Mouse (Mus musculus): ENCODE results near the gene Asap2.

The Asap2 gene

GRCm38 (mm10) chr12:21217776-21218444 lies 227.7 kb downstream of the Asap2 start:
- no peak for DNase-seq

GRCm38 (mm10) chr12:21220596-21220995 lies 230.3 kb downstream of the Asap2 start:
- no peak for DNase-seq

GRCm38 (mm10) chr12:21223923-21224322 lies 233.7 kb downstream of the Asap2 start:
- no peak for DNase-seq

- DNase-seq = no peak
Observed at GRCm38 (mm10) chr12:21225358-21225757, 235.1 kb downstream of the Asap2 start.

- DNase-seq = no peak
Observed at GRCm38 (mm10) chr12:21226316-21226715, 236.1 kb downstream of the Asap2 start.

- DNase-seq = peak; percentile 69
Observed at GRCm38 (mm10) chr12:21227076-21227980, 237.1 kb downstream of the Asap2 start.

- DNase-seq = no peak
Observed at GRCm38 (mm10) chr12:21228650-21229049, 238.4 kb downstream of the Asap2 start.

GRCm38 (mm10) chr12:21229076-21229918 lies 239.0 kb downstream of the Asap2 start:
- DNase-seq = peak; percentile 67

- no peak for DNase-seq
Observed at GRCm38 (mm10) chr12:21233727-21234126, 243.5 kb downstream of the Asap2 start.

- DNase-seq = no peak
Observed at GRCm38 (mm10) chr12:21234560-21234959, 244.3 kb downstream of the Asap2 start.

GRCm38 (mm10) chr12:21241965-21242364 lies 251.7 kb downstream of the Asap2 start:
- no peak for DNase-seq

GRCm38 (mm10) chr12:21244375-21244960 lies 254.2 kb downstream of the Asap2 start:
- no peak for DNase-seq

- no peak for DNase-seq
Observed at GRCm38 (mm10) chr12:21247711-21248392, 257.6 kb downstream of the Asap2 start.

- DNase-seq = peak; percentile 33
Observed at GRCm38 (mm10) chr12:21260494-21261256, 270.4 kb downstream of the Asap2 start.

- DNase-seq = no peak
Observed at GRCm38 (mm10) chr12:21261521-21261920, 271.3 kb downstream of the Asap2 start.

GRCm38 (mm10) chr12:21263256-21263655 lies 273.0 kb downstream of the Asap2 start:
- no peak for DNase-seq

- peak; percentile 7 for DNase-seq
Observed at GRCm38 (mm10) chr12:21264241-21264640, 274.0 kb downstream of the Asap2 start.

GRCm38 (mm10) chr12:21264970-21265369 lies 274.7 kb downstream of the Asap2 start:
- peak; percentile 8 for DNase-seq

GRCm38 (mm10) chr12:21265501-21265900 lies 275.2 kb downstream of the Asap2 start:
- no peak for DNase-seq

- peak; percentile 59 for DNase-seq
Observed at GRCm38 (mm10) chr12:21265946-21266783, 275.9 kb downstream of the Asap2 start.
